Mouse (Mus musculus) MEL (cell line): ENCODE data around the gene Fosl2.

Source experiments
- CHD1 ChIP-seq: IDR thresholded peaks from 2 replicates; pipeline ENCODE4 v1.6.1; 2012; ENCODE audit warnings: low read depth, mild to moderate bottlenecking, inconsistent platforms, low read length, improper control_type of control experiment
- CTCF ChIP-seq, 3 experiments: IDR thresholded peaks in 2 of 3; conservative IDR thresholded peaks in 1 of 3; 2 replicates each; pipeline ENCODE4 v1.5.1; 2011 to 2012; ENCODE audit warnings: low read length in 3 of 3, low read depth in 2 of 3, mild to moderate bottlenecking in 2 of 3, improper control_type of control experiment in 1 of 3, inconsistent platforms in 1 of 3, mixed read lengths in 1 of 3, moderate library complexity in 1 of 3; ENCODE audit not compliant: control insufficient read depth in 1 of 3, insufficient read depth in 1 of 3, poor library complexity in 1 of 3, severe bottlenecking in 1 of 3
- GABPA ChIP-seq: IDR thresholded peaks from 2 replicates; pipeline ENCODE4 v1.6.1; 2012; ENCODE audit warnings: low read depth, mild to moderate bottlenecking, inconsistent platforms, low read length, improper control_type of control experiment, moderate library complexity
- GATA1 ChIP-seq: IDR thresholded peaks from 2 replicates; pipeline ENCODE4 v1.6.1; 2011; ENCODE audit warnings: low read depth, low read length, improper control_type of control experiment
- HCFC1 ChIP-seq: IDR thresholded peaks from 2 replicates; pipeline ENCODE4 v1.6.1; 2012; ENCODE audit warnings: low read depth, mild to moderate bottlenecking, inconsistent platforms, low read length, improper control_type of control experiment, moderate library complexity
- MAFK ChIP-seq: IDR thresholded peaks from 2 replicates; pipeline ENCODE4 v1.6.1; 2011; ENCODE audit warnings: low read depth, mild to moderate bottlenecking, low read length, improper control_type of control experiment, borderline replicate concordance
- MYB ChIP-seq: IDR thresholded peaks from 2 replicates; pipeline ENCODE4 v1.6.1; 2011; ENCODE audit warnings: mild to moderate bottlenecking, low read depth, low read length, improper control_type of control experiment
- POLR2A ChIP-seq, 2 experiments: IDR thresholded peaks; 2 replicates each; pipeline ENCODE4 v1.6.1; 2011 to 2012; ENCODE audit warnings: low read length in 2 of 2, mild to moderate bottlenecking in 2 of 2, control low read depth in 1 of 2, improper control_type of control experiment in 1 of 2, low read depth in 1 of 2, moderate library complexity in 1 of 2; ENCODE audit not compliant: control insufficient read depth in 1 of 2, insufficient read depth in 1 of 2, poor library complexity in 1 of 2
- SIN3A ChIP-seq: IDR thresholded peaks from 2 replicates; pipeline ENCODE4 v1.6.1; 2012; ENCODE audit warnings: low read length, improper control_type of control experiment, inconsistent platforms
- TBP ChIP-seq: IDR thresholded peaks from 2 replicates; pipeline ENCODE4 v1.8.0; 2011; ENCODE audit warnings: low read depth, low read length, improper control_type of control experiment

GRCm38 (mm10) chr5:32138446-32139195 lies 3.0 kb downstream of the Fosl2 start:
- TF ChIP-seq TBP (peak; percentile 90), POLR2A (IDR thresholded peaks at IDR 0.05; ENCODE audit: control insufficient read depth in 1 of 2, insufficient read depth in 1 of 2, low read depth in 1 of 2, low read length in 2 of 2, poor library complexity in 1 of 2) (no peak), CTCF (IDR thresholded peaks at IDR 0.05 in 2 of 3, conservative IDR thresholded peaks at IDR 0.05 in 1 of 3; ENCODE audit: control insufficient read depth in 1 of 3, insufficient read depth in 1 of 3, low read depth in 2 of 3, low read length in 3 of 3, poor library complexity in 1 of 3, severe bottlenecking in 1 of 3) (no peak), GATA1 (peak; percentile 65), SIN3A (no peak), CHD1 (no peak), MAFK (no peak), GABPA (no peak), MYB (no peak; the same call in 1 of the 2 replicates), HCFC1 (no peak)
